In the genomic region with DNA sequence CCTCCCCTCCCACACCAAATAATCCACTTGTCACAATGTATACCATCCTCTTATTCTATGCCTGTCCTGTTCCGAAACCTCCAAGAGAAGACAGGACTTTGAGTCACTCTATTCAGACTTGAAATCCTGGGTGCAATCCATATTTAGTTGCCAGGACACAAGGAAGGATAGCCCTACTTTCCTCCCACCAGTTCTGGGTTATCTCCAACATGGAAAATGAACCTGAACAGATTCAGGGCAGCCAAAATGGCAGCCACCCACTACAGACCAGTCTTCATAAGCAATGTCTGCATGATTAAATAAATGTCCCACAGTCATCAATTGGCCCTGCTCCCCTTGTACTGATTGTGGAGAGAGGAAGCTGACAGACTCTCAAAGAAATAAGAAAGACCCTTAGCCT, we compare ENCODE assay signal across 24 mouse cellular contexts.
A peak's percentile ranks its signal among the peaks of the same experiment; 100 is the strongest.
DNase-seq lines count a peak whose midpoint lies in the region; TF ChIP-seq lines count a peak whose summit lies in the region.
"Had no signal": no experiment of that assay in that cellular context is flagged by ENCODE, and none has a peak within 500 bp of the region (broad histone marks: within the 10 kb centered on the region; RNA-seq: fewer than 3 reads in every experiment).

No protein-coding gene starts in this region.

- TF ChIP-seq POLR2A in olfactory bulb, adult 2 months (IDR thresholded peaks at IDR 0.05; ENCODE audit: insufficient read depth, low read depth, low read length), result no peak

- no peak for TF ChIP-seq CTCF in olfactory bulb, adult 2 months (IDR thresholded peaks at IDR 0.05; ENCODE audit: insufficient read depth, low read depth, low read length)

- no peaks in the 10 kb centered on the region for H3K4me1 ChIP-seq in olfactory bulb, adult 2 months (ENCODE audit: control insufficient read depth, insufficient read depth, low read length)
- H3K4me1 ChIP-seq: forebrain, embryonic 12.5 days; heart, embryonic 13.5 days; midbrain, embryonic 15.5 days; neural tube, embryonic 12.5 days had no signal

- 64% methylated on average over 1 of the region's 1 CpGs for WGBS in olfactory bulb, adult 2 months

- H3K27ac ChIP-seq in olfactory bulb, adult 2 months (ENCODE audit: insufficient read depth, low read depth, low read length), result peak overlapping the region; percentile 53
- H3K27ac ChIP-seq: forebrain, embryonic 12.5 days; heart, embryonic 13.5 days; hindbrain, embryonic 14.5 days; macrophage; midbrain, embryonic 15.5 days; neural tube, embryonic 12.5 days had no signal

- no peak overlapping the region for H3K4me3 ChIP-seq in olfactory bulb, adult 2 months (ENCODE audit: insufficient read depth, low read depth, low read length)
- H3K4me3 ChIP-seq: erythroblast, embryonic 14.5 days; forebrain, embryonic 12.5 days; heart, embryonic 13.5 days; midbrain, embryonic 15.5 days; neural tube, embryonic 12.5 days had no signal

- DNase-seq in cerebellum, postnatal 10 days, result peak; percentile 44 to 53
- no peak for DNase-seq in cerebellum, adult 9-11 months
- DNase-seq in layer of hippocampus, adult 11-12 months (ENCODE audit: low spot score), result peak; percentile 26
- DNase-seq in layer of hippocampus, adult 18-20 months (ENCODE audit: low spot score in 2 of 2), result no peak
- peak; percentile 42 for DNase-seq in right cerebral cortex, postnatal 25 days
- DNase-seq in right cerebral cortex, postnatal 14 days, result no peak
- DNase-seq in kidney, postnatal 10 days, result no peak
- DNase-seq: adrenal gland, postnatal 36 days; cerebellum, adult 11 months; cerebellum, postnatal 36 days; gastrocnemius, postnatal 14 days; heart, adult 18-20 months; kidney, adult 18-20 months; layer of hippocampus, postnatal 36 days; liver, postnatal 0 days; retina, postnatal 1 day had no signal

Comparison
In these comparisons a context has a peak if more than half of its experiments do, and no peak if none do; other contexts are left out.
1. DNase-seq: peak in cerebellum, postnatal 10 days (2 of 2), layer of hippocampus, adult 11-12 months (single experiment) and right cerebral cortex, postnatal 25 days (single experiment); none in cerebellum, adult 9-11 months (single experiment), layer of hippocampus, adult 18-20 months (0 of 2), right cerebral cortex, postnatal 14 days (single experiment) and kidney, postnatal 10 days (single experiment).